In genomic region chr11:20248277-20248676, GRCm38 (mm10) we compare ENCODE assay signal across 8 mouse cellular contexts. TPM values are rescaled to one million over a fixed set of nuclear protein-coding genes. Genes with fewer than 3 reads are reported as not detected.
DNase-seq lines count a peak whose midpoint lies in the region; ATAC-seq and TF ChIP-seq lines count a peak whose summit lies in the region.

No protein-coding gene starts in this region.

- peak overlapping the region; percentile 94 for H3K9ac ChIP-seq in kidney, postnatal 0 days (ENCODE audit: low read depth, low read length)
- 0 out of 2 replicates have a peak overlapping the region, but pooled peaks have one; percentile 15 for H3K9ac ChIP-seq in hindbrain, embryonic 16.5 days (ENCODE audit: low read depth, low read length)
- no peak overlapping the region for H3K9ac ChIP-seq in midbrain, embryonic 13.5 days (replicated peaks)

- peaks cover 19% of the 10 kb centered on the region for H3K4me1 ChIP-seq in kidney, postnatal 0 days (replicated peaks; ENCODE audit: insufficient read depth, low read length)
- peaks cover 20% of the 10 kb centered on the region for H3K4me1 ChIP-seq in hindbrain, embryonic 16.5 days (ENCODE audit: control insufficient read depth, insufficient read depth, low read depth, low read length)
- peaks cover 45% of the 10 kb centered on the region for H3K4me1 ChIP-seq in midbrain, embryonic 13.5 days (replicated peaks)

- TF ChIP-seq CTCF in kidney, postnatal 0 days (IDR thresholded peaks at IDR 0.05; ENCODE audit: low read depth), result no peak

- 10% methylated on average over 4 of the region's 4 CpGs for WGBS in kidney, postnatal 0 days
- WGBS in hindbrain, embryonic 16.5 days, result 14% methylated on average over 4 of the region's 4 CpGs
- WGBS in midbrain, embryonic 13.5 days, result 20% methylated on average over 4 of the region's 4 CpGs

- no peaks in the 10 kb centered on the region for H3K27me3 ChIP-seq in kidney, postnatal 0 days (ENCODE audit: insufficient read depth, low read length)
- H3K27me3 ChIP-seq in hindbrain, embryonic 16.5 days (replicated peaks; ENCODE audit: control insufficient read depth, insufficient read depth, low read length), result no peaks in the 10 kb centered on the region
- H3K27me3 ChIP-seq in midbrain, embryonic 13.5 days, result no peaks in the 10 kb centered on the region

- H3K36me3 ChIP-seq in kidney, postnatal 0 days (ENCODE audit: insufficient read depth, low read length), result 0 out of 2 replicates have a peak, but pooled peaks cover 2% of the 10 kb centered on the region
- no peaks in the 10 kb centered on the region for H3K36me3 ChIP-seq in hindbrain, embryonic 16.5 days (ENCODE audit: control insufficient read depth, insufficient read depth, low read length)
- peaks cover 7% of the 10 kb centered on the region for H3K36me3 ChIP-seq in midbrain, embryonic 13.5 days

- DNase-seq in kidney, postnatal 0 days (ENCODE audit: low spot score), result peak; percentile 45
- no peak for DNase-seq in kidney, adult 8-10 months
- DNase-seq in embryo, embryonic 11 days, result peak; percentile 25
- no peak for DNase-seq in frontal cortex, postnatal 25 days (ENCODE audit: low spot score in 2 of 2)
- DNase-seq in adrenal gland, postnatal 25 days, result no peak
- DNase-seq in kidney, adult 11 months, result no peak

- peak overlapping the region; percentile 81 for H3K4me2 ChIP-seq in kidney, postnatal 0 days (ENCODE audit: low read length)
- peak overlapping the region; percentile 58 for H3K4me2 ChIP-seq in hindbrain, embryonic 16.5 days (ENCODE audit: low read length)
- H3K4me2 ChIP-seq in midbrain, embryonic 13.5 days (replicated peaks), result peak overlapping the region; percentile 91

- ATAC-seq in kidney, postnatal 0 days (replicated peaks; ENCODE audit: low FRiP score, low read depth), result no peak
- ATAC-seq in hindbrain, embryonic 16.5 days, result no peak
- no peak for ATAC-seq in midbrain, embryonic 13.5 days

- peak overlapping the region; percentile 90 for H3K4me3 ChIP-seq in kidney, postnatal 0 days (replicated peaks; ENCODE audit: low read depth, low read length)
- peak overlapping the region; percentile 93 for H3K4me3 ChIP-seq in hindbrain, embryonic 16.5 days (ENCODE audit: low read length)
- peak overlapping the region; percentile 80 for H3K4me3 ChIP-seq in midbrain, embryonic 13.5 days (replicated peaks)

- H3K27ac ChIP-seq in kidney, postnatal 0 days, result peak overlapping the region; percentile 92; the same call in 1 of the 2 replicates
- no peak overlapping the region for H3K27ac ChIP-seq in hindbrain, embryonic 16.5 days (ENCODE audit: low read depth, low read length)
- H3K27ac ChIP-seq in midbrain, embryonic 13.5 days, result no peak overlapping the region

- H3K9me3 ChIP-seq in kidney, postnatal 0 days (replicated peaks; ENCODE audit: low read length), result no peaks in the 10 kb centered on the region
- H3K9me3 ChIP-seq in hindbrain, embryonic 16.5 days (ENCODE audit: control insufficient read depth, low read length), result no peaks in the 10 kb centered on the region
- H3K9me3 ChIP-seq in midbrain, embryonic 13.5 days, result no peaks in the 10 kb centered on the region

RNA-seq across cellular contexts. Expression of gene Cep68, which starts 1.0 kb away (rescaled TPM):
- 22.5 and 24.9 TPM in 2 replicates for polyA plus RNA-seq in kidney, postnatal 0 days (2015; fragmentation: Nextera tagmentation; extraction: Ambion mirVana)
- 25.8 and 29.1 TPM in 2 replicates for polyA plus RNA-seq in hindbrain, embryonic 16.5 days (2015; fragmentation: Nextera tagmentation; extraction: Ambion mirVana)
- polyA plus RNA-seq in midbrain, embryonic 13.5 days (2015; fragmentation: Nextera tagmentation; extraction: Ambion mirVana), result 26.5 and 27.9 TPM in 2 replicates
- 27.8 and 33.2 TPM in 2 replicates for total RNA-seq in adrenal gland, postnatal 25 days (2021)

RNA-seq across cellular contexts. Expression of gene Rab1a, which starts 47.0 kb away (rescaled TPM):
- polyA plus RNA-seq in kidney, postnatal 0 days (2015; fragmentation: Nextera tagmentation; extraction: Ambion mirVana), result 322 and 341 TPM in 2 replicates
- 288 and 320 TPM in 2 replicates for polyA plus RNA-seq in hindbrain, embryonic 16.5 days (2015; fragmentation: Nextera tagmentation; extraction: Ambion mirVana)
- 289 and 306 TPM in 2 replicates for polyA plus RNA-seq in midbrain, embryonic 13.5 days (2015; fragmentation: Nextera tagmentation; extraction: Ambion mirVana)
- 164 and 182 TPM in 2 replicates for total RNA-seq in adrenal gland, postnatal 25 days (2021)

Comparison
In these comparisons a context has a peak if more than half of its experiments do, and no peak if none do; other contexts are left out.
1. DNase-seq: peak in kidney, postnatal 0 days (single experiment) and embryo, embryonic 11 days (single experiment); none in kidney, adult 8-10 months (0 of 2), frontal cortex, postnatal 25 days (0 of 2), adrenal gland, postnatal 25 days (single experiment) and kidney, adult 11 months (single experiment).
2. Peak in every context shown above with its lines, with median percentiles within 50 percentile points of each other: H3K4me2 ChIP-seq and H3K4me3 ChIP-seq.